Mouse (Mus musculus) embryo, embryonic 9.5 days (tissue): ENCODE results near the gene Slc35a3.

Experiments used
- DNase-seq: peaks from one replicate; pipeline ENCODE4 v3.0.0-alpha.2; 2017; ENCODE audit errors: extremely low spot score

The Slc35a3 gene

GRCm38 (mm10) chr3:116638572-116638971 is 74.1 kb downstream of the Slc35a3 start:
- DNase-seq, result no peak

GRCm38 (mm10) chr3:116637693-116638476 is 74.7 kb downstream of the Slc35a3 start:
- DNase-seq, result no peak

- DNase-seq, result no peak
Measured at GRCm38 (mm10) chr3:116635799-116636198, 76.8 kb downstream of the Slc35a3 start.

- no peak for DNase-seq
Measured at GRCm38 (mm10) chr3:116634853-116635252, 77.8 kb downstream of the Slc35a3 start.

- DNase-seq, result no peak
Measured at GRCm38 (mm10) chr3:116634091-116634490, 78.5 kb downstream of the Slc35a3 start.

- DNase-seq, result no peak
Measured at GRCm38 (mm10) chr3:116632971-116633370, 79.7 kb downstream of the Slc35a3 start.

GRCm38 (mm10) chr3:116631459-116631858 is 81.2 kb downstream of the Slc35a3 start:
- DNase-seq, result no peak

- DNase-seq, result no peak
Measured at GRCm38 (mm10) chr3:116622641-116623040, 90.0 kb downstream of the Slc35a3 start.

GRCm38 (mm10) chr3:116620636-116621370 is 91.8 kb downstream of the Slc35a3 start:
- DNase-seq, result no peak
